Mouse (Mus musculus): ENCODE results near the gene Ptprt.

GRCm38 (mm10) chr2:162401316-162402100, 259.4 kb downstream of the Ptprt start:
- TF ChIP-seq POLR2A (IDR thresholded peaks at IDR 0.05; ENCODE audit: low read depth, low read length): no peak
- no peak for TF ChIP-seq CTCF (conservative IDR thresholded peaks at IDR 0.05; ENCODE audit: insufficient read depth, insufficient read length, low read depth, low read length)

Data from kidney, adult 2 months (tissue).